Mouse (Mus musculus): ENCODE results near the gene Ndufa11. TPM values are rescaled to one million over a fixed set of nuclear protein-coding genes. Genes with fewer than 3 reads are reported as not detected.

Ndufa11 gene
- polyA plus RNA-seq, 1 experiment = 181 TPM

DNA sequence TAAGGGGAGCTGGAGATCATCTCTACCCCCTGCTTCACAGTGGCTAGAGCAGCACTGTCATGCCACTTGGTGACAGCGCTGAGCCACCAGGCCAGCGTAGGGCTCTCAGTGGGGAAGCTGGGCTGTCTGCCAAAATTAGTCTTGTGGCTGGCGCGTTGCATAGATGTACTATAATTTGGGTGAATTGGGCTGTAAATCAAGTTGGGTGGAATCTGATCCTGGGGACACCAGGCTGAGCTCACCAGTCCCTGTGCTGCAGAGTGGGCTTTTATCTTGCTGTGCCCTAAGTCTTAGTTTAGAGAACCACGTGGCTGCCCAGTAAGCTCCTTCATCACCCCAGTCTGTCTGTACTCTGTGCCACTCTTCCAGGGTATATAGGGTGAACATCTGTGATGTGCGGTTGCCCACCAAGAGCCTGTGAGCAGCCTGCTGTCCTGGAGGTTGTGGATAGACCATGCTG is 23.7 kb upstream of the Ndufa11 start:
- Histone ChIP-seq H3K27me3 (ENCODE audit: control insufficient read depth, insufficient read depth, low read length) (no peaks in the 10 kb centered on the region), H3K27ac (ENCODE audit: insufficient read depth, low read length) (no peak overlapping the region), H3K36me3 (ENCODE audit: control insufficient read depth, insufficient read depth, low read length) (peaks cover 39% of the 10 kb centered on the region), H3K4me1 (ENCODE audit: control insufficient read depth, insufficient read depth, insufficient read length) (no peaks in the 10 kb centered on the region), H3K4me3 (ENCODE audit: extremely low read depth, insufficient read depth, insufficient read length) (no peak overlapping the region)
- WGBS = 54% methylated on average over 6 of the region's 6 CpGs
- TF ChIP-seq CTCF (IDR thresholded peaks at IDR 0.05; ENCODE audit: extremely low read depth, insufficient read depth, insufficient read length, insufficient replicate concordance) = no peak
- no peak for TF ChIP-seq POLR2A (IDR thresholded peaks at IDR 0.05; ENCODE audit: low read depth, low read length)
- no peak for DNase-seq (ENCODE audit: low read depth in 1 of 2, low spot score in 2 of 2)

DNA sequence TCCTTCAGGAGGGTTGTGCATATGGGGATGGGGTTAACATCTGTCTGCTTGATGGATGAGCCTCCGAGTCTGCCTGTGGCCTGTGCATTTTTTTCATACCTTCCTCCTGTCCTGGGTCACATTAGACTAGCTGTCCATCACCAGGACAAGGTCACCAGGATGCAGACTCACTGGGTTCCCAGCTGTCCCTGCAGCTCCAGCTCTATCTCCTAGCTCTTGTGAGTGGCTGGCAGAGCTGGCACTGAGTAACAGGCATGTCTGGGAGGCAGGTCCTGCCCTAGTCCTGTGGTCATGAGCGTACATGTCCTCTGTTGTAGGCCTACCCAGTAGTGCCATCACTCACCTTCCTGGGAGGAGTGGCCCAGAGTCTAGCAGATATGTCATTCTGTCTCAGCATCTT is 17.1 kb upstream of the Ndufa11 start:
- no peak overlapping the region for H3K4me3 ChIP-seq (ENCODE audit: extremely low read depth, insufficient read depth, insufficient read length)
- no peak overlapping the region for H3K27ac ChIP-seq (ENCODE audit: insufficient read depth, low read length)
- H3K4me1 ChIP-seq (ENCODE audit: control insufficient read depth, insufficient read depth, insufficient read length) = no peaks in the 10 kb centered on the region
- no peaks in the 10 kb centered on the region for H3K27me3 ChIP-seq (ENCODE audit: control insufficient read depth, insufficient read depth, low read length)
- TF ChIP-seq CTCF (IDR thresholded peaks at IDR 0.05; ENCODE audit: extremely low read depth, insufficient read depth, insufficient read length, insufficient replicate concordance) (no peak), POLR2A (IDR thresholded peaks at IDR 0.05; ENCODE audit: low read depth, low read length) (no peak)
- peaks cover 63% of the 10 kb centered on the region for H3K36me3 ChIP-seq (ENCODE audit: control insufficient read depth, insufficient read depth, low read length)
- WGBS = 96% methylated on average over 2 of the region's 2 CpGs
- no peak for DNase-seq (ENCODE audit: low read depth in 1 of 2, low spot score in 2 of 2)

DNA sequence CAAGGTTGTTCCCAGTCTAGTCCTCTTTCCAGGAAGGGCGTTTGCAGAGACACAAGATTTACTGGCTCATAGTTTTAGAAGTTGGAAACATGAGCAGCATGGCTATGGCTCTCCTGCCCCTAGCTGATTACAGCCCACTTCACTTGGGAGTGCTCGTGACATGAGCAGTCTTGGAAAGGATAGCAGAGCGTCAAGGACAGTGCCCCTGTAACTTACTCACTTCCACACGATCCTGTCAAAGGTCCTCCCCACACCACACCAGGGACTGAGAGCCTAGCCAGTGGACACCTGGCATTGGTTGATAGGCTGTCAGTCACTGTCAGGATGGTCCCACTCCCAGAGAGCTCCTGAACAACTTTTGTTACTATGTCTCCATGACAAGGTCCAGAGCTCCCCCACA is 14.5 kb upstream of the Ndufa11 start:
- WGBS = 88% methylated on average over 4 of the region's 4 CpGs
- H3K27me3 ChIP-seq (ENCODE audit: control insufficient read depth, insufficient read depth, low read length) = no peaks in the 10 kb centered on the region
- no peak for DNase-seq (ENCODE audit: low read depth in 1 of 2, low spot score in 2 of 2)
- no peaks in the 10 kb centered on the region for H3K4me1 ChIP-seq (ENCODE audit: control insufficient read depth, insufficient read depth, insufficient read length)
- TF ChIP-seq POLR2A (IDR thresholded peaks at IDR 0.05; ENCODE audit: low read depth, low read length) (no peak), CTCF (IDR thresholded peaks at IDR 0.05; ENCODE audit: extremely low read depth, insufficient read depth, insufficient read length, insufficient replicate concordance) (no peak)
- H3K36me3 ChIP-seq (ENCODE audit: control insufficient read depth, insufficient read depth, low read length) = peaks cover 68% of the 10 kb centered on the region
- no peak overlapping the region for H3K4me3 ChIP-seq (ENCODE audit: extremely low read depth, insufficient read depth, insufficient read length)
- H3K27ac ChIP-seq (ENCODE audit: insufficient read depth, low read length) = no peak overlapping the region

DNA sequence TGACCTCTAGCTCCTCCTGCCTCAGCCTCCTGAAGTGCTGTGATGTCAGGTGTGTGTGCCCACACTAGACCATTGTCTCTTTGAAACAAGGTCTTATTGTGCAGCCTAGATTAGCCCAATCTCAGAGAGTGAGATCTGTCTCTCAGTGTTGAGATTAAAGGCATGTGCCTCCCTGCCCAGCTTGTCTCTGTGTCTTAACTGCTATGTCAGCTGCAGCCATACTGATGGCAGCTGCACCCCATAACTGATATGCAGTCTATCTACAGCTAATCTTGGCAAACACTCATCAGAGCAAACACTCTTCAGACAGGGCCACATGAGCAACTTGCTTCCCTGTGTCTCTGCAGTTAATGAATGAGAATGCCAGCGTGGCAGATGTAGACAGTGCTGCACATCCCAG is 11.1 kb upstream of the Ndufa11 start:
- no peak overlapping the region for H3K27ac ChIP-seq (ENCODE audit: insufficient read depth, low read length)
- DNase-seq (ENCODE audit: low read depth in 1 of 2, low spot score in 2 of 2) = no peak
- TF ChIP-seq POLR2A (IDR thresholded peaks at IDR 0.05; ENCODE audit: low read depth, low read length) (no peak), CTCF (IDR thresholded peaks at IDR 0.05; ENCODE audit: extremely low read depth, insufficient read depth, insufficient read length, insufficient replicate concordance) (no peak)
- H3K4me3 ChIP-seq (ENCODE audit: extremely low read depth, insufficient read depth, insufficient read length) = no peak overlapping the region
- 85% methylated on average over 1 of the region's 1 CpGs for WGBS
- H3K4me1 ChIP-seq (ENCODE audit: control insufficient read depth, insufficient read depth, insufficient read length) = no peaks in the 10 kb centered on the region
- peaks cover 75% of the 10 kb centered on the region for H3K36me3 ChIP-seq (ENCODE audit: control insufficient read depth, insufficient read depth, low read length)
- no peaks in the 10 kb centered on the region for H3K27me3 ChIP-seq (ENCODE audit: control insufficient read depth, insufficient read depth, low read length)

DNA sequence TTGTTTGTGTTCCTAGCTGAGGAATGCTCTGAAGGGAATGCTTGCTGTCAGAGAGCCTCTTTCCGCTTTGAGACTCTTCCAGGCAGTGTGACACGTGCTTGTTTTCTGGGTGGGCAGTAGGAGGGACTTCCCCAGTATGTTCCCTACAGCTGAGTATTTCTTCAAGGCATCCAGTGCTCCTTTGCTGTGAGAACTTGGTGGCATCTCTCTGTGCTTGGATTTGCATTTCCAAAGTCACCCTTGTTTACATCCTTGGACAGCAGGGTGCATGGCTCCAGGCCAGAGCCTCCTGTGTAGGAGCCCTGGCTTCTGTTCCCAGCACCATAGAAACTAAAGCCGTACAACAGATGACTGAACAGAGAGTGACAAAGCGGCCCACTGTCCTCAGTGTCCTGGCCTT is 8.9 kb upstream of the Ndufa11 start:
- WGBS = 94% methylated on average over 4 of the region's 4 CpGs
- peaks cover 63% of the 10 kb centered on the region for H3K36me3 ChIP-seq (ENCODE audit: control insufficient read depth, insufficient read depth, low read length)

DNA sequence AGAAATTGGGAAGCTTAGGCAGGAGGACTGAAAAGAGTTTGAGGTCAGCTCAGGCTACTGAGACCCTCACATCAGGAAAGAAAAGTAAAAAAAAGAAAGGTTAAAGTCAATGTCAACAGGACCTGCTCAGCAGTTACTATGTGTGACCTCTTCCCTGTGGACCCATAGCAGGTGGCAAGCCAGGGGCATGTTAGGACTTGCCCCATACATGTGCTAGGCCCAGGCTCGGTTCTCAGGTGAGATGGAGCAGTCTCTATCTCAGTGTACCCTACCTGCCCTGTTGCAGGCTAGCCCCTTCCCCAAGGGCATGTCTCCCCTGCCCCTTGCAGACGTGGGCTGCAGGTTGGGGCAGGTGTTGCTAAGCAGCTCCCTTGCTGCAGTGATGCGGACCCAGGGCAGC is 7.9 kb upstream of the Ndufa11 start:
- no peak for TF ChIP-seq POLR2A (IDR thresholded peaks at IDR 0.05; ENCODE audit: low read depth, low read length)
- H3K27me3 ChIP-seq (ENCODE audit: control insufficient read depth, insufficient read depth, low read length) = no peaks in the 10 kb centered on the region
- H3K4me1 ChIP-seq (ENCODE audit: control insufficient read depth, insufficient read depth, insufficient read length) = no peaks in the 10 kb centered on the region
- peaks cover 59% of the 10 kb centered on the region for H3K36me3 ChIP-seq (ENCODE audit: control insufficient read depth, insufficient read depth, low read length)
- DNase-seq (ENCODE audit: low read depth in 1 of 2, low spot score in 2 of 2) = no peak
- no peak overlapping the region for H3K27ac ChIP-seq (ENCODE audit: insufficient read depth, low read length)
- H3K4me3 ChIP-seq (ENCODE audit: extremely low read depth, insufficient read depth, insufficient read length) = no peak overlapping the region
- 92% methylated on average over 3 of the region's 3 CpGs for WGBS

More for the DNA sequence above, 8.9 kb upstream of the Ndufa11 start:
- H3K4me3 ChIP-seq (ENCODE audit: extremely low read depth, insufficient read depth, insufficient read length) = no peak overlapping the region
- DNase-seq (ENCODE audit: low read depth in 1 of 2, low spot score in 2 of 2) = no peak
- TF ChIP-seq POLR2A (IDR thresholded peaks at IDR 0.05; ENCODE audit: low read depth, low read length) (no peak), CTCF (IDR thresholded peaks at IDR 0.05; ENCODE audit: extremely low read depth, insufficient read depth, insufficient read length, insufficient replicate concordance) (no peak)
- H3K4me1 ChIP-seq (ENCODE audit: control insufficient read depth, insufficient read depth, insufficient read length) = no peaks in the 10 kb centered on the region
- no peak overlapping the region for H3K27ac ChIP-seq (ENCODE audit: insufficient read depth, low read length)
- H3K27me3 ChIP-seq (ENCODE audit: control insufficient read depth, insufficient read depth, low read length) = no peaks in the 10 kb centered on the region

DNA sequence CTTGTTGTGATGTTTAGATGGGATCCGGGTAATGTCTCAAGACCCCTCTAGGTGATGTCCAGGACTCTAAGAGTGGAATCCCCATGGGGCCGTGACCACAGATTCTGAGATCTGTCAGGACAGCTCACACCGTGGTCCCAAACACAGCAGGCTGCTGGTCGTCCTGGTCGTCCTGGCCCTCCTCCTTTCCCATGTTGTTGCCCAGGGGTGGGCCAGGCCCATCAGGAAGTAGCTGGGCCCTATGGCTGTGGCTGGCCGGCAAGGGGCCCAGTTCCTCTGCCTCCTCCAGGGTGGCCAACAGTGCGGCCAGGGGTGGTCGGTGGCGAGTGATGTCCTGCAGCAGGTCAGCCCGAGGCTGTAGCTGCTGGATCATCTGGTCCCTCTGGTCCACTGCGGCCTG is 2.2 kb upstream of the Ndufa11 start:
- 91% methylated on average over 11 of the region's 11 CpGs for WGBS
- H3K27me3 ChIP-seq (ENCODE audit: control insufficient read depth, insufficient read depth, low read length) = no peaks in the 10 kb centered on the region
- TF ChIP-seq POLR2A (IDR thresholded peaks at IDR 0.05; ENCODE audit: low read depth, low read length) = no peak
- TF ChIP-seq CTCF (IDR thresholded peaks at IDR 0.05; ENCODE audit: extremely low read depth, insufficient read depth, insufficient read length, insufficient replicate concordance) = no peak
- no peak for DNase-seq (ENCODE audit: low read depth in 1 of 2, low spot score in 2 of 2)
- peaks cover 10% of the 10 kb centered on the region for H3K4me1 ChIP-seq (ENCODE audit: control insufficient read depth, insufficient read depth, insufficient read length)
- H3K27ac ChIP-seq (ENCODE audit: insufficient read depth, low read length) = no peak overlapping the region
- H3K4me3 ChIP-seq (ENCODE audit: extremely low read depth, insufficient read depth, insufficient read length) = no peak overlapping the region
- peaks cover 14% of the 10 kb centered on the region for H3K36me3 ChIP-seq (ENCODE audit: control insufficient read depth, insufficient read depth, low read length)
